Mouse (Mus musculus) MEL-GATA-1-ER (cell line): Measurements from ENCODE around the gene Szt2.

Source experiments
- DNase-seq: peaks from one replicate; pipeline ENCODE4 v3.0.0-alpha.2; 2012; ENCODE audit warnings: low read depth; ENCODE audit errors: extremely low read depth

Gene Szt2

DNA sequence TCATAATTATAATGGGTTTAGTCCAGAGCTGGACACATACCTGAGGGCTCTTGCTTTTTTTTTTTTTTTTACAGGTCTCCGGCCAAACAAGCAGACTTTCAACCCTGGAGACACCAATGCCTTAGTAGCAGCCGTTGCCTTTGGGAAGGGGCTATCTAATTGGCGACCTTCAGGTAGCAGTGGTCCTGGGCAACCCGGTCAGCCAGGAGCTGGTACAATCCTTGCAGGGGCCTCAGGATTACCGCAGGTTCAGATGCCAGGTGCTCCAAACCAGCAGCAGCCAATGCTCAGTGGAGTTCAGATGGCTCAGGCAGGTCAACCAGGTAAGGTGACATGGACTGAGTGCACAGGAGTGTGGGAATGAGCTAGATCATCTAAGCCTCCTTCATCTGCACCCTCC lies 4.5 kb upstream of the Szt2 start:
- no peak for DNase-seq

DNA sequence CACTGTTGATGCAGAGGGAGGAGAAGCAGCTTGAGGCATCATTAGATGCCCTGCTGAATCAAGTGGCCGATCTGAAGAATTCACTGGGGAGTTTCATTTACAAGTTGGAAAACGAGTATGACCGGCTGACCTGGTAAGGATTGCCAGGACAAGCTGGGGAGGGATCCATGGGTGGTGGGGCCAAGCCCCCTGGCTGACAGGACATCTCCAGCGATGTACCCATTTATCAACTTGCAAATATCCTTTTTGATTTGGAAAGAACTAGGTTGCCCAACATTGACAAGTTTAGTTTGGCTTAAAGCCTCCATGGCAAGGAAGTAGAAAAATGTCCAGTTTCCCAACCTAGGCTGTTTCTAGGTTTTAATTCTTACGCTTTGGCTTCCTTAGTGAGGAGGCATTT lies 1.8 kb upstream of the Szt2 start:
- no peak for DNase-seq

DNA sequence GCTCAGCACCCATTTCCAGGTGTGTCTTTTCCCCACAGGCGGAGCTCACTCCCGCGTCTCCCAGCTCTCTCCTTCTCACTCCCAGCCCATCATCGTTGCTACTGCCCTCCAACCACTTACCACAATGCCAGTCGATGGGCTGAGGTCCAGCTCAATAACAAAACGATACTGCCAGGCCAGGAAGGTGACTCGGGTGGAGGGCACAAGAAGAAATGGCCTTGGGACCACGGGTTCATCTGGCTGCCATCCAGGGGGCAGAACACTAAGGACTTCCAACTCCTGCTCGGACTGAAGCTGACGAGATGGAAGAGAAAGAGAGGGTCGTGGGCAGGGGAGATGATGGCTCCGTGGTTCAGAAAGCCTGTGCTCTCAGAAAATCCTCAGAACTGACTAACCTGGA lies 6.4 kb downstream of the Szt2 start:
- no peak for DNase-seq

DNA sequence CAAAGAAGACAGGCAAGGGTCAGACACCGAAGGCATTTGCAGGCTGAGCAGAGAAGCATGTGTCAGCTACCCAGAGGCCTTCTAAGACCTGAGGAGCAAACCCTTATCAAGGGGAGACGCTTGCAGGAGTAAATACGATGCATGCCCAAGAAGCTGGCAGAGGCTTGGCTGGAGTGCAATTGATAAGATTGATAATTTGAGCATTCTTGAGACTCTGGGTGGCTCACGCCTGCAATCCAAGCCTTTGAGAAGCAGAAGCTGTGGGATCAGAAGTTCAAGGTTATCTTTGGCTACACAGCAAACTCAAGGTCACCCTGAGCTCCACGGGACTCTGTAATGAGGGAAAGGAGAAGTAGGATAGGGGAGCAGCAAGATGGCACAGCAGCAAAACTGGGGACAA lies 7.2 kb downstream of the Szt2 start:
- DNase-seq = no peak

- DNase-seq = no peak
Observed at GRCm38 (mm10) chr4:118401421-118401820, 7.7 kb downstream of the Szt2 start.

DNA sequence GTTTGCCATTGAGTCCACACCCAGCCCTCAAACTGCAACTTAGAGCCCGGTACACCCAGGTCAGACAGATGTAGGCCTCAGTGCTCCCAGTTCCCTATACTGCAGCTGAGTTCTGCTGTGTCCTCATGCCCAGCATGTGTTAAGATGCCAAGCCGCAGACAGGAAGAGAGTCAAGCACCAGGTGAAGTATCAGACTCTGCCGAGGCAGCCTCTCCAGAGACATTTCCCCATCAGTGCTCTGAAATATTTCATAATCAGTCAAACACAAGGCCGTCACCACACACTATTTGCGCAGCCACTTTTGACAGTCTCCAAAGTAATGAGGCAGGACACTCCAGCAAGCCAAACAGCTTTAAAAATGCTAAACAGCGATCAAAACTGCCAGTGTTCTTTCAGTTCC lies 10.7 kb downstream of the Szt2 start:
- DNase-seq = no peak

DNA sequence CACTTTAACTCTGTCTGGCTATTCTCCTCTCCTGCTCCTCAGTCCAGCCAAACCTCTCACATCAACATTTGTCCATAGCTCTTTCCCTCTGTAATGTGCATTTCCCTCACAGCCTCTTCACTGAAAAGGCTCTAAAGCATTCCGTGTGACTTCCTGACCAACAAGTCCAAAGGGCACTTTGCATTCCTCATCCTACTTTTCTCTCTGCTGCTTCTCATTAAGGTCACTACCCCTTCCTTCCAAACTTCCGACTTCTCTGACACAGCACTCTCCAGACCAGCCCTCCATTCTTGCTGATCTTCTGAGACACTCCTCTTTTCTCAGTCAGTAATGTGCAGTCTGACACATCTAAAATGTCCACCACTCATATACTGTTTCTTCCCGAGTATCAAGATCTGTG lies 12.6 kb downstream of the Szt2 start:
- DNase-seq = no peak

DNA sequence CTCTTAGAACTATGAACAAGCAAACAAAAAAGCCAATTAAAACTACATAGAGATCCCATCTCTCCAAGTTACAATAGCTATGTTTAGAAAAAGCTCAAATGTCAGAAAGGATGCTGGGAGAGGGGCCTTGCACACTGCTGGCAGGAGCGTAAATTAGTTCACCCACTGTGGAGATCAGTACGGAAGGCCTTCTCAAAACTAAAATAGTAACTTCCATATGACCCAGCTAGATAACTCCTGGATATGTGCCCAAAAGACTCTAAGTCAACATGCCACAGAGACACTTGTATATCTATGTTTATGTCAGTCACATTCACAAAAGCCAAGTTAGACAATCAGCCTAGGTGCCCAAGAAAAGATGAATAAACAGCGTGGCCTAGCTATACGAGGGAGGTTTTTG lies 13.8 kb downstream of the Szt2 start:
- peak; percentile 62 for DNase-seq

GRCm38 (mm10) chr4:118394505-118394904 lies 14.6 kb downstream of the Szt2 start:
- DNase-seq = no peak

- DNase-seq = no peak
Observed at GRCm38 (mm10) chr4:118390146-118390545, 18.9 kb downstream of the Szt2 start.

- DNase-seq = no peak
Observed at GRCm38 (mm10) chr4:118387316-118387715, 21.8 kb downstream of the Szt2 start.

DNA sequence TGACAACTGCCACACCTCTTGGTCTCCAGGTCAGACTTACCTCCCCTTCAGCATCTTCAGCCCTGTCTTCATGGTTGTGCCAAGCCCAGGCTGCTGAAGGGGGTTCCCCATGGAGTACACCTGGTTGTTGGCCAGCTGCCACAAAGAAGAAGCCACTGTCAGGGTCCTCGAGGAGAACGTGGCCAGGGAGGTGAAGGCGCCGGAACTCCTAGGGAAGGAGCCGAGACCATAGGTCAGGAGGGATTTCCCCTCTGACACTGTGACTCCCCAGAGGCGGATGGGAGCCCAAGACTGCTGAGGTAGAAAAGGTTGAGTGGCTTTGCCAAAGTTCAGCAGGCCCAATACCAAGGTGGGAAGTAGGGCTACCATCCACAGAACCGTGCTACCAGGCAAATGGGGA lies 25.8 kb downstream of the Szt2 start:
- no peak for DNase-seq

DNA sequence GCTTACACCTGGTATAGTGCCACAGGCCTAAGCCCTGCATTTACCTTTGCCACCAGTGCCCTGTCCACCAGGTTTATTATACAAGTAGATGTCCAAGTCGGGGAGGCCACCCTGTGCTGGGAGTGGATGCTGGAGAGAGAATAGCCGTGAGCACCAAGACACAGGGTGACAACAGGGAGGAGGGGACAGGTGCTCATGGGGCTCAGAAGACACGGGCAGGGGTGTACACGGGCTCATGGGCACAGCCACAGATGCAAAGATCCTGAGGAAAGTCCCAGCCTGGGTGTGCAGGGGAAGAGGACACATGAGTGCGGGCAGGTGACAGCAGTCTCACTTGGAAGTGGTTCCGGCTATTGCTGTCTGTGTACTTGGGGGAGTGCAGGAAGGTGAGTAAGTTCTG lies 33.1 kb downstream of the Szt2 start:
- DNase-seq = no peak

DNA sequence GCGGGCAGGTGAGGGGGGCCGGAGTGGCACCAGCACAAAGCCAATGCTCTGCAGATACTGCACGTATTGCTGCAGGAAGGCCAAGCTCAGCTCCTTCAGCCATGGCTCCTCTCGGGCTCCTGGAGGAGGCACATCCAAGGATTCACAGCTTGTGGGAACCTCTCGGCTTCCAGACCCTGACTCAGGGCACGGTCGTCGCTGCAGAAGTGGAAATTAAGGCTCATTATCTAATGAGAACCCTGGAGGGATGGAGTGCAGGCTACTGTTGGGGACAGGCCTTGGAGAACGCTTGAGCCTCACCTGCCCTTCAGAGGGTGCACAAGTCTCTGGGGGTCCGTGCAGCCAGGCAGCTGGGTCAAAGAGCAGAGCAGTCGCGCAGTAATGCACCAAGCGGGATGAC lies 37.3 kb downstream of the Szt2 start:
- DNase-seq = no peak

DNA sequence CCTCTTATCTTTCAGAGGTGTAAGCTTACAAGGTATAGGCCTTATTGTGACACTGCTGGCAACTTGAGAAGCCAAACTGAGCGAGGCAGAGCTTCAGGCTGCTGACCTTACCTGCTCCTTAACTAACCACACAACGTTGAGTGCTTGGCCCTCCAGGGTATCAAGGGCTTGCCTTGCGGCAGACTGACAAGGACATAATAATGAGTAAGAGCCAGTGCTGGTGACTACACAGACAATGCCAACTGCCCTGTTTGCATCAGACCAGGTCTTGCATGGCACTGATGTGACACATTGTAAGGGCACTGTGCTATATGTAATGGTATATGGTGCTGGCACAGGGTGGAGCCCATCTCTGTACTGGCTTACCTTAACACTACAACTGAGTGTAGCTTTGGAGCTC lies 40.5 kb downstream of the Szt2 start:
- no peak for DNase-seq

DNA sequence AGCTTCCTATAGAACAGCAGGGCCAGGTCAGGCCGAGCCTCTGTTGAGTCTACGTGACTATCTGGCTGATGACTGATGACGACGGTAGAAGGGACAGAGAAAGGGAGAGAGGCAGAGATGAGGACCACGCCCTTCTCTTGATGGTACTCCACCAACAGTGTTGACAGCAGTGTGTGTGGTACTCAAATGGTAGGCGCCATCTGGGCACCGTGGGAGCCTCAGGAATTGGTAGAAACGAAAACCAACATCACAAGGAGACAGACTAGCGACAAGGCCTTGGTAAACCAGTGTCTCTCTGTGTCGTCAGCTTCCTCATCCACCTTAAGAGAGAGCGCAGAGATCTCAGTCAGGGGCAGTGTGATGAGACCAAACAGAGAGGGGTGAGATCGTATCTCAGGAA lies 41.5 kb downstream of the Szt2 start:
- no peak for DNase-seq

GRCm38 (mm10) chr4:118365991-118366390 lies 43.1 kb downstream of the Szt2 start:
- no peak for DNase-seq

DNA sequence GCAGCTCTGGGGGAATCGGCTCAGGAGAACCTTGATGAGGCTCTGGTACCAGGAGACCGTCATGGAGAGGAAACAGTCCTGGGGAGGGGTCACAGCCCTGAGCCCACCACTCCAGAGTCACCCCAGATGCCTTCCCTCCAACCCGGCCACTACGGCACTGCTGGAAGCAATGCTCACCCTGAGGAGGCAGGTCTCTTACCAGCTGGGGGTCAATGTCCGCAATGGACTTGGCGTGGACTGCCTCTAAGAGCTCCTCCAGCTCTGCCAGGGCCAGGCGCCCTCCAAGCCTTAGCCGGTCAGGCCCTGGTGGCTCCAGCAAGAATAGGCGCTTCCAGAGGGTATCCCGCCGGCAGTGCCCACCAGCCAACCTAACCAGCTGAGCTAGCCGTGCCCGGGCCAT lies 44.4 kb downstream of the Szt2 start:
- DNase-seq = no peak

GRCm38 (mm10) chr4:118363985-118364384 lies 45.1 kb downstream of the Szt2 start:
- no peak for DNase-seq

DNA sequence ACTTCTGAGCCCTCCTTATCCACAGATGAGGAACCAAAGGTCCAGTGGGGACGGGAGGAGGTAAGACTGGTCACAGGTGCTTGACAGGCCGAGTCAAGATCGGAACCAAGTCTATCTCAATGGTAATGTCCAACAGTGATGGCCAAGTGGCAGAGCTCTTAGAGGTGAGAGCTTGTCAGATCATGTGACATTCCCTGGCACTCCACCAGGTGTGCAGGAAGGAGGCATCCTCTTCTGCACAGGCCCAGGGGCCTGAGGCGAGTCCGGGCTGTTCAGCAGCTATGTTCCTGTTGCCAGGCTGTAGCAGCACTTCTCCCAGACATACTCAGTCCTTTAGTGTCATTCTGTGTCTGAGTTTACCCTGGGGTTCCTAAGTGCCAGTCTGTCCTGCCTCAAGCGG lies 46.2 kb downstream of the Szt2 start:
- no peak for DNase-seq

GRCm38 (mm10) chr4:118361451-118361850 lies 47.6 kb downstream of the Szt2 start:
- DNase-seq = no peak

DNA sequence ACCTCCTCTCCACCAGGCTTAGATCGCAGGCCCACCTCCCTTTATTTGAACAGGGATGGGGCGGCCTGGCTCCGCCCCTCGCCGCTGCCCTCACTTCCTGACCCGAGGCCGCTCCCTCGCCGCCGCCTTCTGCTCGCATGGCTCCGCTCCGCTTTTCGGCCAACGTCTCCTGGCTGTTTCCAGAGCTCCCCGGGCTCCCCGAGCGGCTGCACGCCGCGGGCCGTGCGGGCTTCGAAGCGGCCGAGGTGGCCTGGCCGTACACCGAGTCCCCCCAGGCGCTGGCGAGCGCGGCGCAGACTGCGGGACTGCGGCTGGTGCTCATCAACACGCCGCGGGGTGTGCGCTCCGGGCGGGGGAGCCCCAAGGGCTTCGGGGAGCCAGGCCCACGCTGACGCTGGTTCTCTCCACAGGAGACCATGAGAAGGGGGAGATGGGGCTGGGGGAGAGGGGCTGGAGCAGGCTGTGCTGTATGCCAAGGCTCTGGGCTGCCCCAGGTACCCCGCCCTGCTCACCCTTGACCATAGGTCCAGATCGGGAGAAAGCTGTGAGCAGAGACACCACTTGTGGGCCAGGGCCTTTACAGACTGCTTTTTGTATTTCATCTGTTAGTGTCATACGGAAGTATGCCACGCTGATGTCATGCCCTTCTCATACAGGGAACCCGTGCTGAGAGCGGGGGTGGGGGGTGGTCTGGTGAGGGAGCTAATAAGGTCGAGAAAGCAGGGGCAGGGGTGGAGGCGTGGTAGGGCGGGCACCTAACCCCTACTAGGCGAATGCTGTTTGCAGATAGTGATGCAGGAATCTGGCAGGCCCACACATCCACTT lies 49.0 kb downstream of the Szt2 start:
- peak; percentile 23 for DNase-seq

- DNase-seq = peak; percentile 50
Observed at GRCm38 (mm10) chr4:118359211-118359895, 49.7 kb downstream of the Szt2 start.
